Mouse (Mus musculus) heart, adult 9 months (tissue): ENCODE measurements at regions not wholly inside any gene's neighbourhood (a gene's known extent, or its start where the extent isn't known, plus 50 kb on each side); places are given as distances from the start of the nearest gene placed in this dataset.
A peak's percentile ranks its signal among the peaks of the same experiment; 100 is the strongest.

Source experiments
- DNase-seq, 2 experiments: peaks; one replicate each; pipeline ENCODE4 v3.0.0; 2022; ENCODE audit warnings: low spot score in 2 of 2

GRCm38 (mm10) chr2:67332211-67332610 is 81.3 kb upstream of the Gm21830 start:
- peak; percentile 17 to 47 for DNase-seq

GRCm38 (mm10) chr2:67344711-67345110 is 68.8 kb upstream of the Gm21830 start:
- no peak for DNase-seq
